Mouse (Mus musculus) embryo, embryonic 10.5 days (tissue): ENCODE measurements at regions not wholly inside any gene's neighbourhood (a gene's known extent, or its start where the extent isn't known, plus 50 kb on each side); places are given as distances from the start of the nearest gene placed in this dataset.

Experiments used
- DNase-seq: peaks from one replicate; pipeline ENCODE4 v3.0.0-alpha.2; 2015; ENCODE audit warnings: low spot score

- no peak for DNase-seq
These were observed 53.5 kb upstream of the Kcna5 start for GRCm38 (mm10) chr6:126588761-126589160.

- DNase-seq: peak; percentile 22
These were observed 52.3 kb upstream of the Kcna5 start for GRCm38 (mm10) chr6:126587476-126587875.

GRCm38 (mm10) chr6:126585813-126586212 lies 50.6 kb upstream of the Kcna5 start:
- no peak for DNase-seq
